Mouse (Mus musculus) ES-E14 (cell line): ENCODE measurements around the gene Cacnb4.

Experiments used
- MAFK ChIP-seq: IDR thresholded peaks from 2 replicates; pipeline ENCODE4 v1.6.1; 2014; ENCODE audit warnings: mild to moderate bottlenecking, low read depth, low read length, inconsistent platforms; ENCODE audit not compliant: insufficient read depth
- ZNF384 ChIP-seq: IDR thresholded peaks from 2 replicates; pipeline ENCODE4 v1.6.1; 2012; ENCODE audit warnings: low read depth, low read length, inconsistent platforms

DNA sequence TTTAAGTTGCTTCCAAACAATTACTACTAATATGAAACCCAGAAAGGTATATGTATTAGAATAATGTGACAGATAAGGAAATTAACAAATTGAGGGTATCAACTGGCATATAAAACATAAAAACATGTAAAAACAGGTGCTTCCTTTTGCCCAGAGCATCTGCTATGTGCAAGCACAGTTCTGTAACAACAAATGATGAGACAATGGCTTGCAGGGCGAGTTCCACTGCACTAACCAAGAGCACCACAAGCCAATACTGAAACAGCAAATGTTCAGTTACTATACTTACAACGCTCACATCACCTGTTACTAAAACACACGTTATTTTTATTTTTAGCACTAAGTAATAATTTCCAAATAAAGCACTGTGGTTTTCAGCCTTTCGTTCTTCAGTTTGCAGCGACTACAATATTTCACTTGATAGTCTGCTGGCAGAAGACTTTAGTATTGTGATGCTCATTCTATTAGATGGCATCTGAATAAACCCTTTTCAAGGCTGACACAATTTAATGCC lies 264.1 kb downstream of the Cacnb4 start:
- TF ChIP-seq ZNF384: no peak
- no peak for TF ChIP-seq MAFK
